Mouse (Mus musculus) G1E (cell line): ENCODE measurements around the gene Hdx.

Experiments
- CTCF ChIP-seq: IDR thresholded peaks from 2 replicates; pipeline ENCODE4 v1.5.1; 2012; ENCODE audit warnings: low read depth, low read length, inconsistent platforms, mixed read lengths
- GATA1 ChIP-seq: IDR thresholded peaks from 2 replicates; pipeline ENCODE4 v1.6.1; 2012; ENCODE audit warnings: borderline replicate concordance, low read length, inconsistent platforms, mixed read lengths
- GATA2 ChIP-seq: IDR thresholded peaks from 2 replicates; pipeline ENCODE4 v1.6.1; 2012; ENCODE audit warnings: low read depth, low read length, inconsistent platforms, borderline replicate concordance
- POLR2AphosphoS5 ChIP-seq: IDR thresholded peaks from 2 replicates; pipeline ENCODE4 v1.6.1; 2012; ENCODE audit warnings: low read depth, low read length, inconsistent platforms; ENCODE audit not compliant: insufficient replicate concordance
- TAL1 ChIP-seq: conservative IDR thresholded peaks from 2 replicates; pipeline ENCODE4 v1.6.1; 2012; ENCODE audit warnings: low read depth, low read length, inconsistent platforms, mixed read lengths

GRCm38 (mm10) chrX:111644945-111645344, 51.9 kb downstream of the Hdx start:
- no peak for TF ChIP-seq CTCF
- TF ChIP-seq TAL1, result no peak
- TF ChIP-seq GATA1, result no peak
- TF ChIP-seq POLR2AphosphoS5, result no peak
- TF ChIP-seq GATA2, result no peak
